Mouse (Mus musculus): ENCODE results near the gene Olfr642. TPM values are rescaled to one million over a fixed set of nuclear protein-coding genes. Genes with fewer than 3 reads are reported as not detected.

Olfr642 gene
- polyA plus RNA-seq, 1 experiment from 2014 or later = not detected

GRCm38 (mm10) chr7:104021651-104022050, 30.8 kb downstream of the Olfr642 start:
- no peaks in the 10 kb centered on the region for H3K9me3 ChIP-seq (ENCODE audit: control insufficient read depth, low read length)
- ATAC-seq = no peak

GRCm38 (mm10) chr7:104018953-104019352, 33.5 kb downstream of the Olfr642 start:
- H3K4me1 ChIP-seq (ENCODE audit: control insufficient read depth, insufficient read depth, low read depth, low read length) = no peaks in the 10 kb centered on the region
- no peak for ATAC-seq
- H3K4me3 ChIP-seq (ENCODE audit: low read length) = no peak overlapping the region
- H3K27ac ChIP-seq (ENCODE audit: low read depth, low read length) = no peak overlapping the region
- no peak overlapping the region for H3K4me2 ChIP-seq (ENCODE audit: low read length)
- no peaks in the 10 kb centered on the region for H3K36me3 ChIP-seq (ENCODE audit: control insufficient read depth, insufficient read depth, low read length)
- WGBS = 88% methylated on average over 1 of the region's 1 CpGs
- H3K27me3 ChIP-seq (replicated peaks; ENCODE audit: control insufficient read depth, insufficient read depth, low read length) = no peaks in the 10 kb centered on the region
- no peaks in the 10 kb centered on the region for H3K9me3 ChIP-seq (ENCODE audit: control insufficient read depth, low read length)
- H3K9ac ChIP-seq (ENCODE audit: low read depth, low read length) = no peak overlapping the region

More at GRCm38 (mm10) chr7:104021651-104022050, 30.8 kb downstream of the Olfr642 start:
- no peaks in the 10 kb centered on the region for H3K4me1 ChIP-seq (ENCODE audit: control insufficient read depth, insufficient read depth, low read depth, low read length)
- H3K27ac ChIP-seq (ENCODE audit: low read depth, low read length) = no peak overlapping the region
- H3K9ac ChIP-seq (ENCODE audit: low read depth, low read length) = no peak overlapping the region
- no peak overlapping the region for H3K4me3 ChIP-seq (ENCODE audit: low read length)
- no peaks in the 10 kb centered on the region for H3K36me3 ChIP-seq (ENCODE audit: control insufficient read depth, insufficient read depth, low read length)
- no peak overlapping the region for H3K4me2 ChIP-seq (ENCODE audit: low read length)
- WGBS = 93% methylated on average over 6 of the region's 6 CpGs
- no peaks in the 10 kb centered on the region for H3K27me3 ChIP-seq (replicated peaks; ENCODE audit: control insufficient read depth, insufficient read depth, low read length)

- no peaks in the 10 kb centered on the region for H3K27me3 ChIP-seq (replicated peaks; ENCODE audit: control insufficient read depth, insufficient read depth, low read length)
- no peaks in the 10 kb centered on the region for H3K9me3 ChIP-seq (ENCODE audit: control insufficient read depth, low read length)
- H3K9ac ChIP-seq (ENCODE audit: low read depth, low read length) = no peak within 1 kb of the TSS
- H3K36me3 ChIP-seq (ENCODE audit: control insufficient read depth, insufficient read depth, low read length) = no peaks in the 10 kb centered on the region
- no peak within 1 kb of the TSS for H3K27ac ChIP-seq (ENCODE audit: low read depth, low read length)
- H3K4me2 ChIP-seq (ENCODE audit: low read length) = no peak within 1 kb of the TSS
- ATAC-seq = no peak
- H3K4me3 ChIP-seq (ENCODE audit: low read length) = no peak within 1 kb of the TSS
- H3K4me1 ChIP-seq (ENCODE audit: control insufficient read depth, insufficient read depth, low read depth, low read length) = no peaks in the 10 kb centered on the region
Measured at GRCm38 (mm10) chr7:104017203-104017602, 35.3 kb downstream of the Olfr642 start, which contains the start of gene Olfr639. Olfr639 (minus strand) TSS chr7:104017303.

GRCm38 (mm10) chr7:103999124-103999523, 53.3 kb downstream of the Olfr642 start:
- no peaks in the 10 kb centered on the region for H3K4me1 ChIP-seq (ENCODE audit: control insufficient read depth, insufficient read depth, low read depth, low read length)
- no peak overlapping the region for H3K4me3 ChIP-seq (ENCODE audit: low read length)
- H3K4me2 ChIP-seq (ENCODE audit: low read length) = no peak overlapping the region
- H3K27ac ChIP-seq (ENCODE audit: low read depth, low read length) = no peak overlapping the region
- H3K9ac ChIP-seq (ENCODE audit: low read depth, low read length) = no peak overlapping the region
- no peaks in the 10 kb centered on the region for H3K27me3 ChIP-seq (replicated peaks; ENCODE audit: control insufficient read depth, insufficient read depth, low read length)
- no peak for ATAC-seq
- H3K9me3 ChIP-seq (ENCODE audit: control insufficient read depth, low read length) = no peaks in the 10 kb centered on the region
- no peaks in the 10 kb centered on the region for H3K36me3 ChIP-seq (ENCODE audit: control insufficient read depth, insufficient read depth, low read length)

- no peak within 1 kb of the TSS for H3K4me2 ChIP-seq (ENCODE audit: low read length)
- no peak within 1 kb of the TSS for H3K4me3 ChIP-seq (ENCODE audit: low read length)
- no peaks in the 10 kb centered on the region for H3K4me1 ChIP-seq (ENCODE audit: control insufficient read depth, insufficient read depth, low read depth, low read length)
- no peaks in the 10 kb centered on the region for H3K36me3 ChIP-seq (ENCODE audit: control insufficient read depth, insufficient read depth, low read length)
- no peaks in the 10 kb centered on the region for H3K27me3 ChIP-seq (replicated peaks; ENCODE audit: control insufficient read depth, insufficient read depth, low read length)
- H3K27ac ChIP-seq (ENCODE audit: low read depth, low read length) = no peak within 1 kb of the TSS
- no peak for ATAC-seq
- no peaks in the 10 kb centered on the region for H3K9me3 ChIP-seq (ENCODE audit: control insufficient read depth, low read length)
- H3K9ac ChIP-seq (ENCODE audit: low read depth, low read length) = no peak within 1 kb of the TSS
Measured at GRCm38 (mm10) chr7:103998446-103998845, 54.0 kb downstream of the Olfr642 start, which contains the start of gene Olfr638. Olfr638 (plus strand) TSS chr7:103998746.

Other genes starting within 250 kb of the Olfr642 start
- 1,299 and 1,681 TPM in 2 replicates for gene Hbb-bt, start 238.7 kb downstream of the Olfr642 start, polyA plus RNA-seq (2015; fragmentation: Nextera tagmentation; extraction: Ambion mirVana)
- gene Hbb-bs, start 224.6 kb downstream of the Olfr642 start, polyA plus RNA-seq (2015; fragmentation: Nextera tagmentation; extraction: Ambion mirVana) = 4,904 and 5,594 TPM in 2 replicates
- not detected in 2 replicates for gene Hbb-bh2, start 212.1 kb downstream of the Olfr642 start, polyA plus RNA-seq (2015; fragmentation: Nextera tagmentation; extraction: Ambion mirVana)
- 0.37 TPM in 1 of 2 replicates, not detected in the other for gene Hbb-bh1, start 209.5 kb downstream of the Olfr642 start, polyA plus RNA-seq (2015; fragmentation: Nextera tagmentation; extraction: Ambion mirVana)
- gene Hbb-y, start 199.4 kb downstream of the Olfr642 start, polyA plus RNA-seq (2015; fragmentation: Nextera tagmentation; extraction: Ambion mirVana) = 13.4 and 35.4 TPM in 2 replicates
- not detected in 2 replicates for gene Olfr66, start 166.4 kb downstream of the Olfr642 start, polyA plus RNA-seq (2015; fragmentation: Nextera tagmentation; extraction: Ambion mirVana)
- not detected in 2 replicates for gene Olfr64, start 158.2 kb downstream of the Olfr642 start, polyA plus RNA-seq (2015; fragmentation: Nextera tagmentation; extraction: Ambion mirVana)
- not detected in 2 replicates for gene Olfr65, start 149.2 kb downstream of the Olfr642 start, polyA plus RNA-seq (2015; fragmentation: Nextera tagmentation; extraction: Ambion mirVana)
- gene Olfr631, start 123.8 kb downstream of the Olfr642 start, polyA plus RNA-seq (2015; fragmentation: Nextera tagmentation; extraction: Ambion mirVana) = not detected in 2 replicates
- not detected in 2 replicates for gene Olfr632, start 118.3 kb downstream of the Olfr642 start, polyA plus RNA-seq (2015; fragmentation: Nextera tagmentation; extraction: Ambion mirVana)
- gene Olfr633, start 108.2 kb downstream of the Olfr642 start, polyA plus RNA-seq (2015; fragmentation: Nextera tagmentation; extraction: Ambion mirVana) = not detected in 2 replicates
- gene Olfr635, start 81.5 kb downstream of the Olfr642 start, polyA plus RNA-seq (2015; fragmentation: Nextera tagmentation; extraction: Ambion mirVana) = not detected in 2 replicates
- gene Olfr638, start 53.9 kb downstream of the Olfr642 start, polyA plus RNA-seq (2015; fragmentation: Nextera tagmentation; extraction: Ambion mirVana) = not detected in 2 replicates
- gene Olfr639, start 35.4 kb downstream of the Olfr642 start, polyA plus RNA-seq (2015; fragmentation: Nextera tagmentation; extraction: Ambion mirVana) = 0.03 TPM in 1 of 2 replicates, not detected in the other
- not detected in 2 replicates for gene Olfr640, start 27.1 kb downstream of the Olfr642 start, polyA plus RNA-seq (2015; fragmentation: Nextera tagmentation; extraction: Ambion mirVana)
- gene Olfr641, start 17.2 kb downstream of the Olfr642 start, polyA plus RNA-seq (2015; fragmentation: Nextera tagmentation; extraction: Ambion mirVana) = not detected in 2 replicates
- gene 4930516K23Rik, start 8.8 kb upstream of the Olfr642 start, polyA plus RNA-seq (2015; fragmentation: Nextera tagmentation; extraction: Ambion mirVana) = not detected in 2 replicates
- not detected in 2 replicates for gene Olfr644, start 19.2 kb upstream of the Olfr642 start, polyA plus RNA-seq (2015; fragmentation: Nextera tagmentation; extraction: Ambion mirVana)
- gene Olfr645, start 32.8 kb upstream of the Olfr642 start, polyA plus RNA-seq (2015; fragmentation: Nextera tagmentation; extraction: Ambion mirVana) = not detected in 2 replicates
- not detected in 2 replicates for gene Olfr646, start 52.2 kb upstream of the Olfr642 start, polyA plus RNA-seq (2015; fragmentation: Nextera tagmentation; extraction: Ambion mirVana)
- not detected in 2 replicates for gene Ubqln5, start 77.2 kb upstream of the Olfr642 start, polyA plus RNA-seq (2015; fragmentation: Nextera tagmentation; extraction: Ambion mirVana)
- gene Olfr643, start 84.7 kb upstream of the Olfr642 start, polyA plus RNA-seq (2015; fragmentation: Nextera tagmentation; extraction: Ambion mirVana) = not detected in 2 replicates
- gene Ubqln3, start 90.6 kb upstream of the Olfr642 start, polyA plus RNA-seq (2015; fragmentation: Nextera tagmentation; extraction: Ambion mirVana) = not detected in 2 replicates
- gene Ubqlnl, start 97.9 kb upstream of the Olfr642 start, polyA plus RNA-seq (2015; fragmentation: Nextera tagmentation; extraction: Ambion mirVana) = not detected in 2 replicates
- not detected in 2 replicates for gene Olfm5, start 112.2 kb upstream of the Olfr642 start, polyA plus RNA-seq (2015; fragmentation: Nextera tagmentation; extraction: Ambion mirVana)
- gene Olfr648, start 130.7 kb upstream of the Olfr642 start, polyA plus RNA-seq (2015; fragmentation: Nextera tagmentation; extraction: Ambion mirVana) = 0.45 and 0.54 TPM in 2 replicates
- not detected in 2 replicates for gene Olfr649, start 143.3 kb upstream of the Olfr642 start, polyA plus RNA-seq (2015; fragmentation: Nextera tagmentation; extraction: Ambion mirVana)
- 0.30 and 0.41 TPM in 2 replicates for gene Trim6, start 166.1 kb upstream of the Olfr642 start, polyA plus RNA-seq (2015; fragmentation: Nextera tagmentation; extraction: Ambion mirVana)
- gene Trim34a, start 191.8 kb upstream of the Olfr642 start, polyA plus RNA-seq (2015; fragmentation: Nextera tagmentation; extraction: Ambion mirVana) = 0.97 and 1.2 TPM in 2 replicates
- gene Trim5, start 235.4 kb upstream of the Olfr642 start, polyA plus RNA-seq (2015; fragmentation: Nextera tagmentation; extraction: Ambion mirVana) = 0.21 and 0.24 TPM in 2 replicates